Mouse (Mus musculus): ENCODE measurements at regions not wholly inside any gene's neighbourhood (a gene's known extent, or its start where the extent isn't known, plus 50 kb on each side); places are given as distances from the start of the nearest gene placed in this dataset.
"Not testable (repeated sequence)": the region's sequence is repeated elsewhere in the genome, so short reads cannot be mapped to it uniquely, and the experiment has no call there.

DNA sequence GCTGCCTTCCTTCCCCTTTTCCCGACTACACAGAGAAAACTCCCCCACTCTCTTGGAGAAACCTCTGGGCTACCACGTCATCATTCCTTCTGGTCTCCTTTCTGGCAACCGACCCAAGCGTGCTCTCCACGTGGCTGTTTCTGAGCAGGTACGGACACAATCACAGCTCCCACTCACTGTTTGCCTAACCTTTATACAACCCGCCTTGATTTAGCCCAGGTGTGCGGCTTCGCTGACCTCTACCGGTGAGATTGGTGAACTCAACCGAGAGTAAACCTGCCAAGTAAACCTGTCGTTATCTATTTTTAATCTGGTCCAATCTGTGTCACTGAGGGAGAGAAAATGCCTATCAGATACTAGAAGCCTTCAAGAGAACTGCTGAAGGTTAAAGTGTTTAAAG lies 142.7 kb upstream of the Gnai1 start:
- DNase-seq (ENCODE audit: low spot score in 2 of 2), result no peak

DNA sequence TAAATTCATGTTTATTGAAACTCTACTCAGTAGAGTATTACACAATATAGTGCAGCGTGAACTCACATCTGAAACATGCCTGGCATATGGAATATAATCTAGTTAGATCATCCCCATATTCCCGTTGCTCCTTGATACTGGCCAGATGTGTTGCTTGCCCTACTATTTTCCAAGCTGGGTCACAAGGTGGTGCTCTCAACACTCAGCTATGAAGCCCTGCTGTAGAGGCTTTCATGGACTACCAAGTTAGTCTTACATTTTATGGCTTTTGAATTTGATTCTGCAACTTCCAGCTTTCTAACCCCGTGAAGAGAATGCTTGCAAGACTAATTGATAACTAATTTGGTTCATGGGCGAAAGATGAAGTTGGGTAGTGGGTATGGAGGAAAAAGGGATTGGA lies 134.2 kb upstream of the Gnai1 start:
- DNase-seq (ENCODE audit: low spot score in 2 of 2), result no peak

DNA sequence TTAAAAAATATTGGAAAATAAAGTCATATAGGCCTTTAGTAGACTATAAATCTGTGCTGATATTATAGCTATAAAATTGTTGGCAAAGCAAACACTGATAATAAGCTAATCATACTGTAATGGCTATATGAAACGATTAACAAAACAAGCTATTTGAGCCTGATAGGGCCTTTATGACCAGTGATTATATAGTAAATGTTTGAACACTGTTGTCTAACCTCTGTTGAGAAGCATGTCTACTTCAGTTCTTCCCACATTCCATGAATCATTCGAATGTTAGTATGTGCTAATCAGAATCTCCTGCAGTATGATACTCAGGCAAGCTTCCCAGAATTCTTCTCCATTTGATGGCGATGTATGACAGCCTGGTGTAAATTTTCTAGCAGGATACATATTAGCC lies 129.6 kb upstream of the Gnai1 start:
- no peak for DNase-seq (ENCODE audit: low spot score in 2 of 2)

DNA sequence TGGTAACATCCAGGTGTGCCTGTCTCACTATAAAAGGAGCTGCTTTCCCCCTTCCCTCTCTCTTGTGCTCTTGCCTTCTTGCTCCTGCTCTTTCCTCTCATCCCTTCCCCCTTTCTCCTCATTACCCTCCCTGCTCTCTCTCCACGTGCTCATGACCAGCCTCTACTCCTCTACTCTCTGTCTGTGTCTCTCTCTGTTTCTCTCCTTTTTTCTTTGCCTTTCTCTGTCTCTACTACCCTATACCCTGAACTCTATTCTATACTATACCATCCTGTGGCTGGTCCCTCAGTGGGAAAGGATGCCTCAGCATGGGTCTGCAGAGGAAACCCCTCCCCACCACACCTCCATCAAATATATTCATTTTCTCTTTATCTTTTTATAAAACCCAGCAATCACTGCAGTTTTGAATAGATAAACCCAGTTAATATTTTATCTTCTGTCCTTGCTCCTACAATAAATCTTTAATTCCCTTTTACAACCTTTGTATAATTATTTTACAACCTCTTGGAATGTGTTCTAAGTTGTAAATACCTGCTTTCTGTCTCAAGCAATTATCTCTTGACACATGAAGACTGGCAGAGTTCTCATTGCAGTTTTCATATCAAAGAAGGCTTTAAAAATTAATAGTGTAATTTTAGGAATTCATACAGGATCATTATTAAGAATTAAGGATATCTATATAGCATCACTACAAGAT lies 127.1 kb upstream of the Gnai1 start:
- no peak for DNase-seq (ENCODE audit: low spot score in 2 of 2)

DNA sequence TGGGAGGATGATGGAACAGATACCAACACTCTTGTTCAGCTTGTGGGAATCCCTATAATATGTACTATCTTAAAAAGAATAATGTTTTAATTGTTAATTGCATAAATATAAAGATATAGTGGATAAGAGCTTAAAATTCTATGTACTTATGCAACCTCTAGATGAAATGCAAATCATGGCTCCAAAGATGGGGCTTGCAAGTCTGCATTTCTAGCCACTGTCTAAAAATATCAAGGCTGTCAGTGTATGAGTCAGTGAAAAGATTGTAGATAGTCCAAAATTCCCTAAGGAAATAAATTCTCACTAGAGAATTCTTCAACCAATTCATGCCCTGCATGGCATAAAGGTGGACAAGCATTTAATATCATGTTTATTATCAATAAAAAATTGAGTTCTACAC lies 124.2 kb upstream of the Gnai1 start:
- no peak for DNase-seq (ENCODE audit: low spot score in 2 of 2)

DNA sequence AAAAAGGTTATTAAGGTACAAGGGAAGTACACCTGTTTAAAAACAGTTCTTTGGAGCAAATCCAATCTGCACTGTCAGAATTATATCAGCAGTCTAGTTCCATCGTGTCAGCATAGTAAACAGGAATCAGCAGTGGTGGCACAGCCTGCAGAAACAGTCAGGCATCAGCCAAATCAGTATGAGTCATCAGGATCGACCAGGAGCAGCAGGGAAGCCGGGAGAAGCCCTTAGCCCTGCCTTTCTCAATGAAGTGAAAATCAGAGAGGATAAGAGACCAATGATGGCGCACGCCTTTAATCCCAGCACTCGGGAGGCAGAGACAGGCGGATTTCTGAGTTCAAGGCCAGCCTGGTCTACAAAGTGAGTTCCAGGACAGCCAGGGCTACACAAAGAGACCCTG lies 118.3 kb upstream of the Gnai1 start:
- no peak for DNase-seq (ENCODE audit: low spot score in 2 of 2)

DNA sequence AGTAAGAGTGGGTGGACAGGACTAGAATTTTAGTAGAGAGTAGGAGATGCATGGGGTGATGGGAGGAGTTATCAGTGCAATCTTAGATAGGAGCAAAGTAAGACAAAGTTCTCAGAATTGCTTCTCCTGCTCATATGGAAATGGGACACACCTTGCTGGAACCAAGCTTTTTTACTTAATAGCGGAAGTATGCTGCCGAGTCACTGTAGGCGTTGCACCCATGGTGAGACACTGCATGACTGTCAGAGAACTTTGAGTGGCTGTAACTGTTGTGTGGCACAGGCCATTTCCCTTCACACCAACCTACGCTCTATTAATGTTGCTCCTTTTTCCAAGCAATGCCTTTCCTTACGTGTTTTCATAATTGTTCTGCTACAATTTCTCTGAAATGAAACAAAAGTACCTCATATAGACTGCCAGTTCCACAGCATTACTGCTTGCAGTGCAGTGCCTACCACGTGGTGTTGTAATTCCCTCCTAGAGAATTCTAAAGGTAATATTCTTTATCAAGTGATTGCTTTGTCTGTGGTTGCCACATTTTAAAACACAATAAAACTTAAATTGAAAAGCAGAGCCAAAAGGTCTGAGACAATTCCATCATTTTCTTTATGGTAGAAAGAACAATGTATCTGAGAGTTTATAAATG lies 117.3 kb upstream of the Gnai1 start:
- no peak for DNase-seq (ENCODE audit: low spot score in 2 of 2)

DNA sequence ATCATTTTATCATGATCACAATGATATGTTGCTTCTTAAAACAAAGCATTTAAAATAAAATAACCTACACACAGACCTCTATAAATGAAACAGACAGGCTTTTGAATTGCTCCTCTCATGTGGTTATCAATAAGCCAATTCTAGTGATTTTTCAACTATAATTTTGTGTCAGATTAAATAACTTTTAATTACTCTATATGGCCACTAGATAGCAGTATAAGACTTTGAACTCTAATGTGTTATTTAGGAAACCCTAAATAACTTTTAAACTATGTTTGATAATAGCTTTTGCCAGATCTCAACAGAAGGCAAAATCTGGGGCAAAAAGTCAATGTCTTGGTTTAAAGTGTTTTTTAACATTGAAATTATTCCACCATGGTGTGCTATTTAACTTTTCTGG lies 112.0 kb upstream of the Gnai1 start:
- DNase-seq (ENCODE audit: low spot score in 2 of 2), result no peak

DNA sequence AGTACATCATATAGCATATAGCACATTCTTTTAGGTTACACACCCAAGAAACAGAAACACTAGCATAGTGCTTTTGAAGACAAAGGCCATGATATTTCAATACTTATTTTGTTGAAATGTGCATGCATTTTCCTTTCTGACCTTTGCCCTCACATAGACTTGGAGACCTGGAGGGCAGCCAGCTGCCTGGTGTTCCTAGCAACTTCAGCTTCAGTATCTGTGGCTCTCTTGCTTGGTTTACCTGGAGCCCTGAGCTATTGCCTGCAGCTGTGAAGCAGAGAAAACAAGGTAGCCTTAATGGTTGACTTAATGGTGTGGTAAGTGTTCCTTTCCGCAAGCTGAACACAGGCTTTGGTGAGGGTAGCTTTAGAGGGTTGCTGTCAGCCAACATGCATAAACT lies 97.6 kb upstream of the Gnai1 start:
- DNase-seq (ENCODE audit: low spot score in 2 of 2), result no peak

DNA sequence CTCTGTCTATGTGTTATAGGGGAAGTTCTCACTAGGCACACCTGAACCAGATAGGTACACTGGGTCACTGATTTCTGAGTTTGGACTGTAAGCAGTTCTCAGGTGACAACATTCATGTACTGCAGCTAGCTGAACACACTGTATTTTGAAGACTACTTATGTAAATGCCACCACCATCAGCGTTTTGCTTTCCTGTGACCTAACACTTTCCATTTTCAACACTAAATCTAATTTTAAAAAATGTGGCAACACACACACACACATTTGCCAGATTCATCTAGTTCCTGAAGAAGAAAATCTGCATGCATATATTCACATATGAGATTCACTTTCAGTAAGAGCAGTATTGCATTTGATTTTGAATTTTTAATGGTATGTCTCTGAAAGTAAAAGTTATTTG lies 96.0 kb upstream of the Gnai1 start:
- DNase-seq (ENCODE audit: low spot score in 2 of 2), result no peak

DNA sequence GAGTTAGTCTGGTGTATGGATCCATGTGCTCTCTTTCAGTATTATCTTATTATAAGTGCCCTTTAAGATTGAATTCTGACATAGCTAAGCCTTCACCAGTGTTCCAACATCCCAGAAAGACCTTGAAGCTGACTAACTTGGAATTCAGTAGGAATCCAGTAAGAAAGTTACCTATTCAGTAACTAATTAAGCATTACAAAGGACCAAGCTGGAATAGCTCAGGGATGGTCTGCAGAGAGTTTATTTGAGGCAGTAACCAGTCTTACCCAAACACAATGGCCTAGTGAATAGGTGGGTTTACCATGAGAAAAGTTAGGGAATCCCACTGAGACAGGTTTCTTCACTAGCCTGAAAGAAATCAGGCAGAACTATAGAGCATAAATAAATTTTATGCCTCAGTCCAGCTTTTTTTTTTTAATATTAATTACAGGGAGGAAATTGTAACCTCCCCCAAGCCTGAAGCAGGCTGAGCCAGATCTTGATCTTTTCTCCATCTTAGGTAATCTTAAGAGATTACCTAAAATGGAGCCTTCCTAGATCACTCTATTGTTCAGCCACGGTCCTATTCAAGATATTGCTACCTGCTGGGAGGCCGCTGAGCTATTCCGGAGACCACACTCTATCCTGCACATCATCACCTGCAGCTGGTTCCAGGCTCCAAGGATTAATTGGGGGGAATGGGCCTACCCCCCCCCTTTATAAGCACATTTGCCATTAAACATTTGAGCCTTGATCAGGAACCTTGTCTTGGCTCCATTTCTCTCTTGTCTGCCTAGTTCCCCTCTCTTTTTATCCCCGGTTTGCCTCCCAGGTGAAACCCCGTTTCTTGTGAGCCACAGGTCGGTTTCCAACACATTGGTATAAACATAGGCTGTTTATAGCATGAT lies 93.0 kb upstream of the Gnai1 start:
- DNase-seq (ENCODE audit: low spot score in 2 of 2), result not testable (repeated sequence)

DNA sequence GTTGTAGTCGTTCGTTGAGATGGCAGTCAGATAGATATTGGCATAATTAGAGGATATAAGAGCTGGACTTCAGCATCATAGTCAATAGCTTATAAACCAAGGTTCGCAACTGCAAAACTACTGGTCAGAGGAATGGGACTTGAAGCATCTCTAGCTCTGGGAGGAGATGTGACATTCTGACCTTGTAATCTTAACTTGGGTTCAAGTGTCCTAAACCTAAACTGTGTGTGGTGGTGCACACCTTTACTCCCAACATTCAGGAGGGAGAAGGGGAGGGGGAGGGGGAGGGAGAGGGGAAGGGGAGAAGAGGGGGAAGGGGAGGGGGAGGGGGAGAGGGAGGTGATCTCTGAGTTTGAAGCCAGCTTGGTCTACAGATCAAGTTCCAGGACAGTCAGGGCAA lies 89.1 kb upstream of the Gnai1 start:
- no peak for DNase-seq (ENCODE audit: low spot score in 2 of 2)

DNA sequence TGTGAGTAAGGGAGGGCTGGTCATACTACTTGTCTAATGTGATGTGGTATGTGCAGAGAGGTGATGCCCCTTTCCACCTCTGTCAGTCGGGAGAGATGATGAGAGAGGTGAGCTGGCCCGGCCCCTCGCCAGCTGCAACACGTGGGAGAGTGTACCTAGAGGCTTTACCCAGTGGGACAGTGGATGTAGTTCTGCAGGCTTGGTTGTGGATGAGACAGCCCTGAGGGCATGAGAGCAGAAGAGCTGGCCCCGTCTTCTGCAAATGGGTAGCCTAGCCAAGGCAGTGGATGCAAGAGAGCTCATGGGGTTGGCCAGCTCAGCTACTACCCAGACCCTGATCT lies 88.1 kb upstream of the Gnai1 start:
- DNase-seq (ENCODE audit: low spot score in 2 of 2), result no peak

DNA sequence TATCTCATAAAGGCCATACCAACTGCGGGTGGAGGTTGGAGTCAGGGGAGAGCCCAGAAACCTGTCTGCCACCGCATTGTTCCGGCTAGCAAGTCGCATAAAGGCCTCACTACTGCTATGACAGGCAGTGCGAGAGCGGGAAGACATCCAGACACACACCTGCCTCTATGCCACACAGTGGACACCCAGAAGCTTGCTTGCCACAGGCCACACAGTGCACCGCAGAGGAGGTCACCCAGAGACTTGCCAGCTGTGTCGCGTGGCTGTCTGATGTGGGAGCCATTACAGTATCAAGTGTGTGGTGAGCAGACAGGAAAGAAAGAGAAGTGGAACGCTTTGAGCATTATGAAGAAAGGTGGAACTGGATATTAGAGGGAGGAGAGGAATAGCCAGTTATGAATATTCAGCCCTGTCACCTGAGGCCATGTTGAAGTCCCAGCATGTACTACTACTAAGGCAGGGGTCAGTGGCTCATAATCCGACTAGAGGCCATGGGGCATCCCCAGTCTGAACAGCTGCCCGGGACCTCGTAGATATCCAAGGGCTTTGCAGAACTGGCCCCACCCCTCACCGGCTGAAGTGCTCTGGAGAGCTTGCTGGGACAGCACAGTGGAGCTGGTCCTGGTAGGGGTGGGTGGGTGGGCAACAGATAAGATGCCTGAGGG lies 87.6 kb upstream of the Gnai1 start:
- no peak for DNase-seq (ENCODE audit: low spot score in 2 of 2)

DNA sequence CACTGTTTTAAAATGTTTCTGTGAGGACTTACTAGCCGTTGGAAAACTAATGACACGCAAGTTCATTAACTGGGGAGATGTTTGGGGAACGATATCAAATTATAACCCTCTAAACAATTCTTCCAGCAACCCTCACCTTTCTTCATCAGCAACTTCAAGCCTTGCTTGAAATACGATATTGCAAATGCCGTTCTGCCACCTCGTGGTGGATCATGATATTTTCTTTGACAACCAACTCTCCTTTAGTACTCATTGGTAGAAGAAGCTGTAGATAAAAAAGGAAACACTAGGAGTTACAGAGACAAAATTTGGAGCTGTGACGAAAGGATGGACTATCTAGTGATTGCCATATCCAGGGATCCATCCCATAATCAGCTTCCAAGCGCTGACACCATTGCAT lies 85.8 kb upstream of the Gnai1 start:
- peak in 1 of 2 experiments; percentile 30 for DNase-seq (ENCODE audit: low spot score in 2 of 2)

DNA sequence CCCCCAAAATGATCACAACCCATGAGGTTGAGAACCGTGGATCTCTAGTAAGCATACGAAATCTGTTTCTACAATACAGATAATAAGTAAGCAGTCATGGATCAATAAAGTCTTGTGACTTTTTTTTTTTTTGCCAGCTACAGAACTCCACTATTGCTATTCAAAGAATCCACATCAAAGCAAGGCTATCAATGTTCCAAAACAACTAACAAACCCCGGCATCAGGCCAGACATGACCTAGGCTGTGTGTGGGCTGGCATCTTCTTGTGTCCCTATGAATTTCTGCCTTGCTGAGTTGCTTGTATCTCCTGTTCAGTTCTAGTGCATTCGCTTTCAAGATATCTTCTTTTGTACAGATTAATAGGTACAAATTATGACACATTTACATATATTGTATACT lies 79.8 kb upstream of the Gnai1 start:
- no peak for DNase-seq (ENCODE audit: low spot score in 2 of 2)

DNA sequence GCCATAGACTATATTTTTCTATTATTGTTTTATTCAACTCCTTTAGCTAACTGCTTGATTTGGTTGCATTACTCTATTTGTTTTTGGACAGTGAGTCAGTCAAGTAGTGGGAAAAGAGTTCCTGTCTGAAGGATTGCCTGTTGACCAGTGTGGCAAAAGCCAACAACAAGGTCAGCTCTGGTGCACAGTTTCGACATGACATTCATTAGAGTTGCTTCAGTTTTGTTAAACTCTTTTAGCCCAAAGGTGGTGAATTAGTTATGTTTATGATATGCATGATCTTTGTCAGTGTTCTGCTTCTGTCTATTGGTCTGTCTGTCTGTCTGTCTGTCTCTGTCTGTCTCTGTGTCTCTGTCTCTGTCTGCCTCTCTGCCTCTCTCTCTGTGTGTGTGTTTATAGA lies 79.1 kb upstream of the Gnai1 start:
- no peak for DNase-seq (ENCODE audit: low spot score in 2 of 2)

DNA sequence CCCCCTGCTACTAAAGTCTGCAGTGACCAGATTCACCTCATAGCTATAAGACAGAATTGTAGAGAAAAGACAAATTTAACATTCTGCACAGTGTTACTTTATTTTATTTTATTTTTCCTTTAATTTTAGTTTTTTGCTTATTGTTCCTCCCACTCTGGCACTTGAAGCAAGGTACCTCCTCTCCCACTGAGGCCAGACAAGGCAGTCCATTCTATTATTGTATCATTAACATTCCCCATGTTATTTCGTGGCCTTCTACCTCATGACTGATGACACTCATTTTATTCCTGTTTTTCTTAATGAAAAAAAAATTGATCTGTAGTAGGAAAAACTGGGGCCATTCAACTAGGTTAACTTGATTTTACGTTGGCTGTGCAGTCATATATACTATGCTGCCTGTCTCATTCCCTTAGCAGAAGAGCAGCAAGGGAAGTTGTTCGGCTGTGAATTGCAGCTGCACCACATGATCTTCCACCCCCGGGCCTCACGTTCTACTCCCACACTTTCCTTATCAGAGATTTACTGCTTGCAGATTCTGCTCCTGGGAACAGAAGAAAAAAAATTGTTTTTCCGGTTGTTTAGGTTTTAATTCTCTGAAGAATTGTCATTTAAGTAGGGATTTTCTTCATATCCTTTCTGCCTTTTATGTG lies 76.1 kb upstream of the Gnai1 start:
- no peak for DNase-seq (ENCODE audit: low spot score in 2 of 2)

DNA sequence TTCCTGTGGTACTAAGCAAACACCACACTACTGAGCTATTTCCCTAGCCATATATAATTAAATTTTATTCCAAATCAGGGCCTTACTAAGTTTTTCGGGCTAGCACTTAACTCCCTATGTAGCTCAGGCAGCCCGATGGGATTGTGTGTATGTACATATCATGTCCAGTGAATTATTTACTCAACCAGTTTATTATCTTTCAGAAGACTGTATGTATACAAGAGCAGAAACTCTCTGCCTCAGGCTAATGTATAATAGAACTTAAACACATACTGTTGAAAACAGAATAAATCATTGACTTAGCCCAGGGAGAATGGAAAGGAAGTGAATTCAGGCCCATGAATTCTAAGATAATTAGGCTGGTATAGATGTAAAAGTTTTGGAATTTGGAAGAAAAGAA lies 74.1 kb upstream of the Gnai1 start:
- no peak for DNase-seq (ENCODE audit: low spot score in 2 of 2)

DNA sequence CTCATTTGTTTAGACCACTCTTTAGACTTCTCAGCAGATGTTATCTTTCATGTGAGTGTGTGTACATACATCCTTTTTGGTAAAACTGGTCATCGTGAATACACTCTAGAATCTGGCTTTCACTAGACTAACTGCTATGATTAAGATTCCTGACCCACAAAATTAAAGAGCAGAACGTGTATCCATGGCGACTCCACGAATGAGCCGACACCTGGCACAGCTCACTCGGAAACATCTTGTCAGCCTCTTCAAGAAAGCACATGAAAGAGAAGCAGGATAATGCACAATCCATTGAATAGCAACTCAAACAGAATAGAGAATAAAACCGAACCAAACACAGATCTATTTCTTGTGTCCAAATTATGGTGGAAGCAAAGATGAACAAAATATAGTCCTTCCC lies 73.1 kb upstream of the Gnai1 start:
- no peak for DNase-seq (ENCODE audit: low spot score in 2 of 2)

DNA sequence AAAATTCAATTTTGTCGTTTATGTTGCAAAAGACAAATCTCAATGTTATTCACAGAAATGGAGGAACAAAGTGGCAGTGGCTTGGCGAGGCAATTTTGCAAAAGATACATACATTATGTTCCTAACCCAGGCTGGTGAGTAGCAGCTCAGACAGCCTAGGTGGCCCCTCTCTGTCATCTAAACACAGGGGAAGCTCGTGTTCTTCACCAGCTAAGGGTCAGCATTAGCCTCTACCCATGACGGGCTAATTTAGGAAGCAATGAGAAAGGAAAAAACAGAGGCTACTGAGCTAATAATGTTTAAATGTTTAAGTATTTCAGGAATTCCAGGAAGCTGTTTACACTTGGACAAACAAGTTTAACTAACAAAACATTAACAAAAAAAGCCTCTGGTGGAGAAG lies 64.9 kb upstream of the Gnai1 start:
- no peak for DNase-seq (ENCODE audit: low spot score in 2 of 2)

DNA sequence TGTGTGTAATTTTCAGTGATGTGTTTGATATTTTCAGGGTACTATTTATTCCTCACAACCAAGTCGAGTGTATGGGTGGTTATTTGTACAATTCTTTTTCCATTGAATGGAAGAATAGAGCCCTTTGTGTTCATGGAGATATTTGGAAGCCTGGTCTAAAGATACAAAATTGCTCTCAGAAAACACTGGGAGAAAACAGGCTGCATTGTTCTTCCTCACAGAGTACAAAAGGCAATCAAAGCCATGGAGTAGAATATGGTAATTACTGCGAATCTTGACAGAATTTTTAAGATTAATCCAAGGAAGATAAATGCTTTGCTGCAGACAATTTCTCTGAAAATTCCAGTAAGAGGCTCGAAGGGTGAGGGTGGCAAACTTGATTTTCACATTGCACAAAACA lies 54.7 kb upstream of the Gnai1 start:
- no peak for DNase-seq (ENCODE audit: low spot score in 2 of 2)
